Comparison of ENCODE assay signal across 21 mouse cellular contexts in the genomic region with DNA sequence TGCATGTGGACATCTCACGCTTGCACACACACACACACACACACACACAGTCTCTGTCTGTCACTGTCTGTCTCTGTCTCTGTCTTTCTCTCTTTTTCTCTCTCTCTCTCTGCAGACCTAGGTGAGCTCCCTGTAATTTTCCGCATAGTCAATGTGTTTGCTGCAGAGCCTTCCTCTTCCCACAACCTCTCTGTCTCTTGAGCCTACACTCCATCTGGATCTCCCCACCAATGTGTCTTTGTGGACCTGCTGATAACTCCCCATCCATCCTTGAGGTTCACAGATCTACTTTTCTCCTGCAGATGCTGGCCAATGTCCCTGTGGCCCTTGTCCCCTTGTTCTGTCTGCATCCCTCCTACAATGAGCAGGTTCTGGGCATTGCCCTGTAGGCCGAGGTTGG.
DNase-seq lines count a peak whose midpoint lies in the region; ATAC-seq and TF ChIP-seq lines count a peak whose summit lies in the region.
"Had no signal": no experiment of that assay in that cellular context is flagged by ENCODE, and none has a peak within 500 bp of the region (broad histone marks: within the 10 kb centered on the region; RNA-seq: fewer than 3 reads in every experiment).

No protein-coding gene starts in this region.

- H3K4me3 ChIP-seq in intestine, embryonic 14.5 days (ENCODE audit: low read depth, low read length): no peak overlapping the region
- H3K4me3 ChIP-seq in intestine, postnatal 0 days (ENCODE audit: low read depth, low read length): no peak overlapping the region
- no peak overlapping the region for H3K4me3 ChIP-seq in embryonic facial prominence, embryonic 10.5 days
- H3K4me3 ChIP-seq in embryonic facial prominence, embryonic 13.5 days: no peak overlapping the region
- no peak overlapping the region for H3K4me3 ChIP-seq in limb, embryonic 13.5 days
- H3K4me3 ChIP-seq: heart, embryonic 15.5 days; liver, embryonic 13.5 days; lung, embryonic 15.5 days had no signal

- no peak for ATAC-seq in intestine, embryonic 14.5 days (replicated peaks; ENCODE audit: low FRiP score, low TSS enrichment, low read depth)
- ATAC-seq in intestine, postnatal 0 days: no peak
- ATAC-seq in embryonic facial prominence, embryonic 13.5 days (ENCODE audit: insufficient number of reproducible peaks, insufficient read depth, low FRiP score, low TSS enrichment, low read depth): no peak
- no peak for ATAC-seq in limb, embryonic 13.5 days (ENCODE audit: low FRiP score, low read depth)
- ATAC-seq: activated CD4-positive, CD25-positive, alpha-beta regulatory T cell, adult 4 months; forebrain, embryonic 14.5 days; midbrain, embryonic 16.5 days; Patski had no signal

- no peaks in the 10 kb centered on the region for H3K36me3 ChIP-seq in intestine, embryonic 14.5 days (ENCODE audit: control insufficient read depth, insufficient read depth, low read length)
- H3K36me3 ChIP-seq in intestine, postnatal 0 days (ENCODE audit: control insufficient read depth, insufficient read depth): no peaks in the 10 kb centered on the region
- no peaks in the 10 kb centered on the region for H3K36me3 ChIP-seq in embryonic facial prominence, embryonic 10.5 days (replicated peaks)
- H3K36me3 ChIP-seq in embryonic facial prominence, embryonic 13.5 days: no peaks in the 10 kb centered on the region
- no peaks in the 10 kb centered on the region for H3K36me3 ChIP-seq in limb, embryonic 13.5 days
- H3K36me3 ChIP-seq: heart, embryonic 15.5 days; liver, embryonic 13.5 days; lung, embryonic 15.5 days had no signal

- no peak for TF ChIP-seq CTCF in intestine, postnatal 0 days (IDR thresholded peaks at IDR 0.05; ENCODE audit: low read depth)

- no peak overlapping the region for H3K4me2 ChIP-seq in intestine, embryonic 14.5 days (ENCODE audit: low read length)
- no peak overlapping the region for H3K4me2 ChIP-seq in intestine, postnatal 0 days (replicated peaks; ENCODE audit: low read depth)
- H3K4me2 ChIP-seq in embryonic facial prominence, embryonic 13.5 days: no peak overlapping the region
- H3K4me2 ChIP-seq in limb, embryonic 13.5 days (replicated peaks): no peak overlapping the region
- H3K4me2 ChIP-seq: heart, embryonic 15.5 days; hindbrain, embryonic 14.5 days; liver, embryonic 13.5 days; lung, embryonic 15.5 days had no signal

- H3K27ac ChIP-seq in intestine, embryonic 14.5 days (ENCODE audit: low read depth): peak overlapping the region; percentile 69; the same call in 1 of the 2 replicates
- H3K27ac ChIP-seq in intestine, postnatal 0 days (ENCODE audit: low read depth, low read length): no peak overlapping the region
- peak overlapping the region; percentile 82 for H3K27ac ChIP-seq in embryonic facial prominence, embryonic 10.5 days (replicated peaks)
- peak overlapping the region; percentile 87 for H3K27ac ChIP-seq in embryonic facial prominence, embryonic 13.5 days
- H3K27ac ChIP-seq in limb, embryonic 13.5 days: peak overlapping the region; percentile 78; the same call in 1 of the 2 replicates
- H3K27ac ChIP-seq: hindbrain, embryonic 14.5 days; liver, embryonic 13.5 days; lung, embryonic 15.5 days had no signal

- 84% methylated on average over 3 of the region's 3 CpGs for WGBS in intestine, embryonic 14.5 days
- WGBS in intestine, postnatal 0 days: 86% methylated on average over 3 of the region's 3 CpGs
- WGBS in embryonic facial prominence, embryonic 10.5 days: 88% methylated on average over 3 of the region's 3 CpGs
- WGBS in embryonic facial prominence, embryonic 13.5 days: 86% methylated on average over 3 of the region's 3 CpGs
- WGBS in limb, embryonic 13.5 days: 86% methylated on average over 3 of the region's 3 CpGs

- H3K9me3 ChIP-seq in intestine, embryonic 14.5 days (ENCODE audit: control insufficient read depth, low read length): peaks cover 5% of the 10 kb centered on the region; the same call in 1 of the 2 replicates
- H3K9me3 ChIP-seq in intestine, postnatal 0 days (ENCODE audit: control insufficient read depth): no peaks in the 10 kb centered on the region
- H3K9me3 ChIP-seq in embryonic facial prominence, embryonic 10.5 days: peaks cover 10% of the 10 kb centered on the region
- peaks cover 7% of the 10 kb centered on the region; the same call in 1 of the 2 replicates for H3K9me3 ChIP-seq in embryonic facial prominence, embryonic 13.5 days
- H3K9me3 ChIP-seq in limb, embryonic 13.5 days: peaks cover 9% of the 10 kb centered on the region
- H3K9me3 ChIP-seq: heart, embryonic 15.5 days; lung, embryonic 15.5 days had no signal

- peaks cover 27% of the 10 kb centered on the region; the same call in 1 of the 2 replicates for H3K4me1 ChIP-seq in intestine, embryonic 14.5 days (replicated peaks; ENCODE audit: control insufficient read depth, insufficient read depth, low read length)
- H3K4me1 ChIP-seq in intestine, postnatal 0 days (replicated peaks; ENCODE audit: control insufficient read depth, insufficient read depth, low read length): peaks cover 8% of the 10 kb centered on the region; the same call in 1 of the 2 replicates
- H3K4me1 ChIP-seq in embryonic facial prominence, embryonic 10.5 days: peaks cover 41% of the 10 kb centered on the region
- peaks cover 26% of the 10 kb centered on the region for H3K4me1 ChIP-seq in embryonic facial prominence, embryonic 13.5 days
- H3K4me1 ChIP-seq in limb, embryonic 13.5 days: peaks cover 54% of the 10 kb centered on the region

- H3K27me3 ChIP-seq in intestine, embryonic 14.5 days (replicated peaks; ENCODE audit: control insufficient read depth, insufficient read depth, low read length): no peaks in the 10 kb centered on the region
- H3K27me3 ChIP-seq in intestine, postnatal 0 days (replicated peaks; ENCODE audit: control insufficient read depth, insufficient read depth, low read length): no peaks in the 10 kb centered on the region
- no peaks in the 10 kb centered on the region for H3K27me3 ChIP-seq in embryonic facial prominence, embryonic 10.5 days (replicated peaks; ENCODE audit: low read depth, poor library complexity, severe bottlenecking)
- H3K27me3 ChIP-seq in embryonic facial prominence, embryonic 13.5 days: no peaks in the 10 kb centered on the region
- no peaks in the 10 kb centered on the region for H3K27me3 ChIP-seq in limb, embryonic 13.5 days
- H3K27me3 ChIP-seq: heart, embryonic 15.5 days; liver, embryonic 13.5 days; lung, embryonic 15.5 days; Patski had no signal

- no peak for DNase-seq in intestine, embryonic 14.5 days (ENCODE audit: low spot score)
- DNase-seq in embryonic facial prominence, embryonic 10.5 days (ENCODE audit: low spot score): no peak
- no peak for DNase-seq in spleen, adult 18-20 months
- no peak for DNase-seq in gastrocnemius, postnatal 25 days
- DNase-seq: adrenal gland, postnatal 14 days; cerebellum, adult 18-20 months; cerebellum, postnatal 36 days; kidney, adult 18-20 months; kidney, postnatal 25 days; layer of hippocampus, adult 9-11 months; liver, embryonic 13.5 days had no signal

- no peak overlapping the region for H3K9ac ChIP-seq in intestine, embryonic 14.5 days (ENCODE audit: low read length)
- no peak overlapping the region for H3K9ac ChIP-seq in intestine, postnatal 0 days (ENCODE audit: low read depth, low read length)
- no peak overlapping the region for H3K9ac ChIP-seq in embryonic facial prominence, embryonic 13.5 days
- no peak overlapping the region for H3K9ac ChIP-seq in limb, embryonic 13.5 days
- H3K9ac ChIP-seq: heart, embryonic 15.5 days; hindbrain, embryonic 14.5 days; liver, embryonic 13.5 days; lung, embryonic 15.5 days had no signal
